Mouse (Mus musculus): ENCODE data around the gene Mast4. TPM values are rescaled to one million over a fixed set of nuclear protein-coding genes. Genes with fewer than 3 reads are reported as not detected.

Mast4 gene
- total and polyA plus RNA-seq, 3 experiments, result 2.7 to 7.0 TPM; not detected in 1

GRCm38 (mm10) chr13:102693341-102693801 lies 640.9 kb downstream of the Mast4 start, which contains the start of gene Cd180:
Gene Cd180 (plus strand): TSS chr13:102693558.
- no peak for TF ChIP-seq MAZ (IDR thresholded peaks at IDR 0.05; ENCODE audit: low read depth, low read length)
- TF ChIP-seq GATA1 (IDR thresholded peaks at IDR 0.05; ENCODE audit: low read depth, low read length), result peak; percentile 15; the same call in 1 of the 2 replicates
- 0 out of 2 replicates have a peak, but pooled peaks have one; percentile 46 for TF ChIP-seq MYC (IDR thresholded peaks at IDR 0.05; ENCODE audit: low read depth, low read length)
- no peak for TF ChIP-seq MAX (IDR thresholded peaks at IDR 0.05; ENCODE audit: low read length)
- no peak for TF ChIP-seq TBP (IDR thresholded peaks at IDR 0.05; ENCODE audit: low read depth, low read length)
- no peak for TF ChIP-seq GABPA (IDR thresholded peaks at IDR 0.05; ENCODE audit: low read depth, low read length)
- TF ChIP-seq ZMIZ1 (IDR thresholded peaks at IDR 0.05; ENCODE audit: low read depth, low read length), result no peak
- TF ChIP-seq ZNF384 (IDR thresholded peaks at IDR 0.05; ENCODE audit: low read depth, low read length), result peak; percentile 99
- TF ChIP-seq KAT2A (conservative IDR thresholded peaks at IDR 0.05; ENCODE audit: low read depth, low read length), result no peak
- TF ChIP-seq MAFK (IDR thresholded peaks at IDR 0.05; ENCODE audit: borderline replicate concordance, low read depth, low read length), result 0 out of 2 replicates have a peak, but pooled peaks have one; percentile 42
- TF ChIP-seq ELF1 (IDR thresholded peaks at IDR 0.05; ENCODE audit: low read depth, low read length), result 0 out of 2 replicates have a peak, but pooled peaks have one; percentile 36
- no peak for TF ChIP-seq POLR2AphosphoS5 (IDR thresholded peaks at IDR 0.05; ENCODE audit: borderline replicate concordance, low read depth, low read length)
- TF ChIP-seq UBTF (IDR thresholded peaks at IDR 0.05; ENCODE audit: borderline replicate concordance, insufficient read depth, low read depth, low read length), result no peak
- no peak; the same call in 1 of the 2 replicates for TF ChIP-seq MYB (IDR thresholded peaks at IDR 0.05; ENCODE audit: low read depth, low read length)
- peak; percentile 33; the same call in 1 of the 2 replicates for TF ChIP-seq NELFE (IDR thresholded peaks at IDR 0.05; ENCODE audit: low read depth, low read length)
- TF ChIP-seq CTCF (IDR thresholded peaks at IDR 0.05 in 2 of 3, conservative IDR thresholded peaks at IDR 0.05 in 1 of 3; ENCODE audit: control insufficient read depth in 1 of 3, insufficient read depth in 1 of 3, low read depth in 2 of 3, low read length in 3 of 3, poor library complexity in 1 of 3, severe bottlenecking in 1 of 3), result no peak
- TF ChIP-seq POLR2A (IDR thresholded peaks at IDR 0.05; ENCODE audit: control insufficient read depth in 1 of 2, insufficient read depth in 1 of 2, low read depth in 1 of 2, low read length in 2 of 2, poor library complexity in 1 of 2), result 0 out of 4 replicates have a peak, but pooled peaks of 1 of the 2 experiments have one; percentile 19
- TF ChIP-seq MXI1 (IDR thresholded peaks at IDR 0.05; ENCODE audit: low read depth, low read length), result peak; percentile 68; the same call in 1 of the 2 replicates
- TF ChIP-seq NRF1 (IDR thresholded peaks at IDR 0.05; ENCODE audit: insufficient read depth, low read depth, low read length, poor library complexity, severe bottlenecking), result no peak
- no peak for TF ChIP-seq ZC3H11A (IDR thresholded peaks at IDR 0.05; ENCODE audit: low read depth, low read length)
- TF ChIP-seq CHD2 (IDR thresholded peaks at IDR 0.05; ENCODE audit: low read length), result no peak
- no peak for TF ChIP-seq POLR2AphosphoS2 (IDR thresholded peaks at IDR 0.05; ENCODE audit: low read length)
- peak in 1 of 2 experiments; percentile 69; a peak in 2 of 4 replicates for TF ChIP-seq EP300 (IDR thresholded peaks at IDR 0.05; ENCODE audit: low read depth in 1 of 2, low read length in 2 of 2)
- no peak for TF ChIP-seq RAD21 (IDR thresholded peaks at IDR 0.05; ENCODE audit: low read depth, low read length)
- TF ChIP-seq BHLHE40 (IDR thresholded peaks at IDR 0.05; ENCODE audit: borderline replicate concordance, low read depth, low read length), result no peak
- peak; percentile 61; the same call in 1 of the 2 replicates for TF ChIP-seq SIN3A (IDR thresholded peaks at IDR 0.05; ENCODE audit: low read length)
- TF ChIP-seq MEF2A (IDR thresholded peaks at IDR 0.05; ENCODE audit: extremely low read depth, insufficient replicate concordance, low read depth, low read length, poor library complexity, severe bottlenecking), result peak; percentile 92; the same call in 1 of the 2 replicates
- TF ChIP-seq TCF12 (IDR thresholded peaks at IDR 0.05; ENCODE audit: low read depth, low read length), result peak; percentile 39; the same call in 1 of the 2 replicates
- TF ChIP-seq TAL1 (IDR thresholded peaks at IDR 0.05; ENCODE audit: low read length), result no peak
- TF ChIP-seq CHD1 (IDR thresholded peaks at IDR 0.05; ENCODE audit: low read depth, low read length), result no peak
- no peak for TF ChIP-seq USF1 (IDR thresholded peaks at IDR 0.05; ENCODE audit: low read depth, low read length)
- no peak for TF ChIP-seq ZKSCAN1 (IDR thresholded peaks at IDR 0.05; ENCODE audit: low read depth, low read length)
- TF ChIP-seq E2F4 (IDR thresholded peaks at IDR 0.05; ENCODE audit: borderline replicate concordance, low read depth, low read length), result no peak
- no peak for TF ChIP-seq JUND (IDR thresholded peaks at IDR 0.05; ENCODE audit: low read depth, low read length)
- TF ChIP-seq SMC3 (IDR thresholded peaks at IDR 0.05; ENCODE audit: low read depth, low read length), result no peak
- peak; percentile 79 for TF ChIP-seq ETS1 (IDR thresholded peaks at IDR 0.05; ENCODE audit: low read depth, low read length)
- Histone ChIP-seq H3K27me3 (ENCODE audit: control insufficient read depth in 1 of 2, insufficient read depth in 2 of 2, low read length in 2 of 2) (no peaks in the 10 kb centered on the region), H3K9ac (ENCODE audit: control insufficient read depth, low read depth, low read length, poor library complexity, severe bottlenecking) (peak within 1 kb of the TSS; percentile 30), H3K9me3 (replicated peaks; ENCODE audit: insufficient read depth, low read length) (no peaks in the 10 kb centered on the region), H3K79me2 (ENCODE audit: control insufficient read depth, insufficient read depth, low read length, poor library complexity) (no peaks in the 10 kb centered on the region), H3K27ac (ENCODE audit: control insufficient read depth, low read depth, low read length) (peak within 1 kb of the TSS; percentile 92), H3K4me3 (ENCODE audit: control insufficient read depth in 1 of 2, insufficient read depth in 1 of 2, low read depth in 2 of 2, low read length in 2 of 2) (peak within 1 kb of the TSS; percentile 23 to 39; a peak in 3 of 4 replicates), H3K4me1 (ENCODE audit: control insufficient read depth in 1 of 2, insufficient read depth in 2 of 2, low read length in 2 of 2) (peaks cover 9 to 48% of the 10 kb centered on the region in 2 experiments), H3K36me3 (ENCODE audit: control insufficient read depth in 1 of 2, insufficient read depth in 2 of 2, low read length in 2 of 2) (peaks cover 0 to 44% of the 10 kb centered on the region in 2 experiments; a peak in 2 of 4 replicates)
- DNase-seq (ENCODE audit: low read depth, low spot score), result peak; percentile 86

Measured in MEL (cell line).